Mouse (Mus musculus): Measurements from ENCODE around the gene Lrrc8a.

The Lrrc8a gene

DNA sequence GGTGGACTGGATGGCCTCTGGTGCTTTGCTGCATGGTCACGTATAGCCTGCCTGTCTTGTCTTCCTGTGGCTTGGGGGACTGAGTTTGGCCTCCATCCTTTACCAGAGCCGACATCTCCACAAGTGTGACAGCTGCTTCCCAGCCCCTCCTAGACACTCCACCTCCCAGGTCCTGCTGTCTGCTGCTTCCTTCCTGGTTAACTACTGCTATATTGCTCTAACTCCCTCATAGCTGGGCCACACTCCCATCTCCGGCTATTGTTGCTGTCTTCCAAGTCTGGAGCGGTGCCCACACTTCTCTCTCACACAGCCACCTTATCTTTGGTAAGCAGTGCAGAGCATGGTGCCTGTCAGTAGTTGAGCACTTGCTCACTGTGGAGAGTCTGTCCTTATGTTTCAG is 2.3 kb downstream of the Lrrc8a start:
- DNase-seq (ENCODE audit: low read depth, low spot score), result no peak

GRCm38 (mm10) chr2:30240267-30240666 is 2.8 kb downstream of the Lrrc8a start, which contains the start of gene Gm28035:
Gm28035 (plus strand) TSS chr2:30240567.
- no peak for DNase-seq (ENCODE audit: low read depth, low spot score)

DNA sequence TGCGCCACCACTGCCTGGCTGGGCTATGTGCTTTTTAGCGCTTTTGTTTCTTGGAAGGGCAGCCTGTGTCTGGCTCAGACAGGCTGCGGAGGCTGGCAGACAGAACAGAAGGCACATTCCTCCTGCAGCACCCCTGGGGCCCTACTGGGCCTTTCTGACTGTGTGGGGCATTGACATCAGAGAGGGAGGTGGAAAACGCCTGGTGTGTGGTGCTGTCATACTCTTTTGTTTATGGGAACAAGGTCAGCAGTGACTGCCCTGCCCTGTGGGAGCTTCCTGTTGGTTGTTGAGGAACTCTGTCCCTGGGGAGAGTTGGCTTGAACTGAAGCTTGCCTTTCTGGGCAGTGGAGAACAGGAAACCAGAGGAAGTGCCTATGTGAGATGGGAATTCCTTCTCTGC is 5.0 kb downstream of the Lrrc8a start:
- no peak for DNase-seq (ENCODE audit: low read depth, low spot score)

- no peak for DNase-seq (ENCODE audit: low read depth, low spot score)
These were observed 5.9 kb downstream of the Lrrc8a start for GRCm38 (mm10) chr2:30243391-30243790.

- DNase-seq (ENCODE audit: low read depth, low spot score), result no peak
These were observed 7.2 kb downstream of the Lrrc8a start for GRCm38 (mm10) chr2:30244595-30245178.

DNA sequence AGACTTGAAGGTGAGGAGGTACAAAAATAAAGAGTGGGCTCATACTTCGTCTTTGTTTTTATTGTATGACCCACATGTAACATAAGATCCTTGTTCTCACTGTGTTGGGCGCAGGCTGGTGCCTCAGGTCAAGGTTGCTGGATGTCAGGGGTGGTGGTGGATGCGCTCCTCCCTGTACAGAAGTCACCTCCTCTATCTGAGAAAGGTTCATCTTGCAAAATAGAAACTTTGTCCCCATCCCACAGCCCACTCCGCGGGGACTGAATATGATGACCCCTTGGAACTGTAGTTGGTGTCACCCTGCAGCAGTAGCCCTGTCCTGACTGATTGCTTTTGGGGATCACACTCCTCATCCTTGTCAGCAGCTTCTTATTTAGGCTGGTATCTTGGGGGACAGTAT is 9.5 kb downstream of the Lrrc8a start:
- DNase-seq (ENCODE audit: low read depth, low spot score), result no peak

DNA sequence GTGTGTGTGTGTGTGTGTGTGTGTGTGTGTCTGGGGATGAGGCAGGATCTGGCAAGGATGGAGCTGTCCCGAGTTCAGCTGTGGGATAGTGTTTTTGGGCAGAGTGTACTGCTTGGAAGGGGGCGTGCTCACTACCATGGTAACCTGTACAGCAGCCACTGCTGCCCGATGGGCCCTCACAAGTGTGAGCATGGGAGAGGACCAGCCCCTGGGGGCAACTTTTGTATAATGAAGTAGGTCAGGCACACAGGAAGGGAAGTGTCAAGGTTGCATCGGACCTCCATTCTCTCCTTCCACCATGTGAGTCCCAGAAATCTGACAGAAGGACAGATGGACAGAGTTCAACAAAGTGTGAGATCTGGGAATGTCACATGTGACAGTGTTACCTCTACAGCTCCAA is 10.2 kb downstream of the Lrrc8a start:
- DNase-seq (ENCODE audit: low read depth, low spot score), result no peak

DNA sequence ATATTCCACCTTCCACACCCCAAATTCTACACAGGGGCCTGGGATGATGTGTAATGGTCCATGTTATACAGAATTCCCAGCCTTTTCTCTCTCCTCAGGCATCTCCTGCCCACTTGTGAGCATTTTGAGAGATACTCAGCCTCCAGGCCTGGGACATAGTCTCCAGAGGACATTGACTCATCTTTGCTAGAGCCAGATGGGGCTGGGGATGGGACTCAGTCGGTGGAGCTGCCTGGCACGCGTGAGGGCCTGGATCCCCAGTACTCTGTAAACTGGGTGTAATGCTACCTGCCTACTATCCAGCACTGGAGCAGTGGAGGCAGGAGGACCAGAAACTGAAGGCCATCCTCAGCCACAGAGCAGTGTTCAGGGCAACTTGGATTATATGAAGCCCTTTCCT is 11.7 kb downstream of the Lrrc8a start:
- no peak for DNase-seq (ENCODE audit: low read depth, low spot score)

DNA sequence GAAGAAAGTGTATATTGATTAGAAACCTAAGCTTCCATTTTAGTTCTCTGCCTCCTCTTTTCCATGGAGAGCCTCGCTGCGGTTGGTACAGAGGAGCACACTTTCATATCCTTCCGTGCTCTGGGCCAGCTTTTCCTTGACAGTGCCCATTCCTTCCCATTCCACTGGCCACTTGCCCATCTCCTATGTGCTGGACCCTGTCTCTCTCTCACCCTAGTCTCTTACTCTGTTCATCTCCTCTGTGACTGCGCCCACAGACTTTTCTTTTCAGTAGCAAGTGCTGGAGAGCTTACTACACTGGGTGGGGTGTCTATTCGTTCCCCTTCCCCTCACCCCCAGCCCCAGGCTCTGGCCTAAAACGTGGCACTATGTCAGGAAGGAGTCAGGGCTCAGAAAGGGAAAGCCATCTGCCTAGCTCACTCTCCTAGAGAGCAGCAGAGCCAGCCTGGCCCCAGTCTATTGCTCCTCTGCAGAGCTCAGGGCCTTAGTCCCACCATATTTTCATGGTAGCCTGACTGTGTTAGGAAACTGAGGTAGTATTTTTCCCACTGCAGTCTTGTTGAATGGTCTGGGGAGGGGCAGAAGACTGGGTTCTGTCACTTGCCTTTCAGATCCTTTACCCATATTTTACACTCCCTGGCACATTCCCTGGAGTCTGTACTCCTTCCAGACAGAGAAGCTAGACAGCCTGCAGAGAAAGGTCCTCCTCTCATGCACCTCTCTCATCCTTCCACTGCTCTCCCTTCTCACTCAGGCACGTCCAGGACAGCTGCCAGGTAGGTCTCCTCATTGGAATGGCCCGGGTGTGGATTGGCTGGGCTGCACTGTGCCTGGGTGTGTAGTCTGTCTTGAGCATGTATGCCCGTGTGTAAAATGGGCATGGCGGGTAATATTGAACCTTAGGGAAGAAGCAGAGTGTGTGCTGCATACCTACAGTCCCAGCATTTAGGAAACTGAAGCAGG is 12.9 kb downstream of the Lrrc8a start:
- no peak for DNase-seq (ENCODE audit: low read depth, low spot score)

GRCm38 (mm10) chr2:30251417-30252104 is 14.0 kb downstream of the Lrrc8a start:
- no peak for DNase-seq (ENCODE audit: low read depth, low spot score)

- no peak for DNase-seq (ENCODE audit: low read depth, low spot score)
These were observed 15.0 kb downstream of the Lrrc8a start for GRCm38 (mm10) chr2:30252521-30252920.

DNA sequence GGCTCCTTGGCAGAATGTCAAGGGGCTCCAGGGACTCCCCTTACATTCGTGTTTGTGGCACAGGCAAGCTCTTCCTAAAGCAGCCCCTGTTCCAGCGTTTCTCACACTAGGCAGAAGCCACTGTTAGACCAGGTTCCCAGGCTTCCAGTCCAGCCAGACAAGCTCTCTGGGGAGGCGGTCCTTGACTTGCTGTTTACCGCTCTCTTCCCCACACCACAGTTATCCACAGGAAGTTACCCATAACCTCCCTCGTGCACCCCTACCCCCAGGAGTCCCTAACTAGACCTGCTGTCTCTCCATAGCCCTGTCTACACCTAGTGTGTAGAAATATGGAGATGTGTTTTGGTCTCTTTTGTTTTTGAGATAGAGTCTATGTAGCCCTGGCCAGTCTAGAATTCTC is 16.3 kb downstream of the Lrrc8a start:
- no peak for DNase-seq (ENCODE audit: low read depth, low spot score)

DNA sequence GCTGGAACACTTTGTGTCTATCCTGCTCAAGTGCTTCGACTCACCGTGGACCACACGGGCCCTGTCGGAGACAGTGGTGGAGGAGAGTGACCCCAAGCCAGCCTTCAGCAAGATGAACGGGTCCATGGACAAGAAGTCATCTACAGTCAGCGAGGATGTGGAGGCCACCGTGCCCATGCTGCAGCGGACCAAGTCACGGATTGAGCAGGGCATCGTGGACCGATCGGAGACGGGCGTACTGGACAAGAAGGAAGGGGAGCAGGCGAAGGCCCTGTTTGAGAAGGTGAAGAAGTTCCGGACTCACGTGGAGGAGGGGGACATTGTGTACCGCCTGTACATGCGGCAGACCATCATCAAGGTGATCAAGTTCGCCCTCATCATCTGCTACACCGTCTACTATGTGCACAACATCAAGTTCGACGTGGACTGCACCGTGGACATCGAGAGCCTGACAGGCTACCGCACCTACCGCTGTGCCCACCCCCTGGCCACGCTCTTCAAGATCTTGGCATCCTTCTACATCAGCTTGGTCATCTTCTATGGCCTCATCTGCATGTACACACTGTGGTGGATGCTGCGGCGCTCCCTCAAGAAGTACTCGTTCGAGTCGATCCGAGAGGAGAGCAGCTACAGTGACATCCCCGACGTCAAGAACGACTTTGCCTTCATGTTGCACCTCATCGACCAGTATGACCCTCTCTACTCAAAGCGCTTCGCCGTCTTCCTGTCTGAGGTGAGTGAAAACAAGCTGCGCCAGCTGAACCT is 18.3 kb downstream of the Lrrc8a start:
- no peak for DNase-seq (ENCODE audit: low read depth, low spot score)

DNA sequence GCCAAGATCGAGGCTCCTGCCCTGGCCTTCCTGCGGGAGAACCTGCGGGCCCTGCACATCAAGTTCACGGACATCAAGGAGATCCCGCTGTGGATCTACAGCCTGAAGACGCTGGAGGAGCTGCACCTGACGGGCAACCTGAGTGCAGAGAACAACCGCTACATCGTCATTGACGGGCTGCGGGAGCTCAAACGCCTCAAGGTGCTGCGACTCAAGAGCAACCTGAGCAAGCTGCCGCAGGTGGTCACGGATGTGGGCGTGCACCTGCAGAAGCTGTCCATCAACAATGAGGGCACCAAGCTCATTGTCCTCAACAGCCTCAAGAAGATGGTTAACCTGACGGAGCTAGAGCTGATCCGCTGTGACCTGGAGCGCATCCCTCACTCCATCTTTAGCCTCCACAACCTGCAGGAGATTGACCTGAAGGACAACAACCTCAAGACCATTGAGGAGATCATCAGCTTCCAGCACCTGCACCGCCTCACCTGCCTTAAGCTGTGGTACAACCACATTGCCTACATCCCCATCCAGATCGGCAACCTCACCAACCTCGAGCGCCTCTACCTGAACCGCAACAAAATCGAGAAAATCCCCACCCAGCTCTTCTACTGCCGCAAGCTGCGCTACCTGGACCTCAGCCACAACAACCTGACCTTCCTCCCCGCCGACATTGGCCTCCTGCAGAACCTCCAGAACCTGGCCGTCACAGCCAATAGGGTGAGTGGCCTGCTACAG is 19.3 kb downstream of the Lrrc8a start:
- no peak for DNase-seq (ENCODE audit: low read depth, low spot score)

GRCm38 (mm10) chr2:30257699-30258460 is 20.4 kb downstream of the Lrrc8a start:
- no peak for DNase-seq (ENCODE audit: low read depth, low spot score)

- no peak for DNase-seq (ENCODE audit: low read depth, low spot score)
These were observed 21.1 kb downstream of the Lrrc8a start for GRCm38 (mm10) chr2:30258600-30258999.

DNA sequence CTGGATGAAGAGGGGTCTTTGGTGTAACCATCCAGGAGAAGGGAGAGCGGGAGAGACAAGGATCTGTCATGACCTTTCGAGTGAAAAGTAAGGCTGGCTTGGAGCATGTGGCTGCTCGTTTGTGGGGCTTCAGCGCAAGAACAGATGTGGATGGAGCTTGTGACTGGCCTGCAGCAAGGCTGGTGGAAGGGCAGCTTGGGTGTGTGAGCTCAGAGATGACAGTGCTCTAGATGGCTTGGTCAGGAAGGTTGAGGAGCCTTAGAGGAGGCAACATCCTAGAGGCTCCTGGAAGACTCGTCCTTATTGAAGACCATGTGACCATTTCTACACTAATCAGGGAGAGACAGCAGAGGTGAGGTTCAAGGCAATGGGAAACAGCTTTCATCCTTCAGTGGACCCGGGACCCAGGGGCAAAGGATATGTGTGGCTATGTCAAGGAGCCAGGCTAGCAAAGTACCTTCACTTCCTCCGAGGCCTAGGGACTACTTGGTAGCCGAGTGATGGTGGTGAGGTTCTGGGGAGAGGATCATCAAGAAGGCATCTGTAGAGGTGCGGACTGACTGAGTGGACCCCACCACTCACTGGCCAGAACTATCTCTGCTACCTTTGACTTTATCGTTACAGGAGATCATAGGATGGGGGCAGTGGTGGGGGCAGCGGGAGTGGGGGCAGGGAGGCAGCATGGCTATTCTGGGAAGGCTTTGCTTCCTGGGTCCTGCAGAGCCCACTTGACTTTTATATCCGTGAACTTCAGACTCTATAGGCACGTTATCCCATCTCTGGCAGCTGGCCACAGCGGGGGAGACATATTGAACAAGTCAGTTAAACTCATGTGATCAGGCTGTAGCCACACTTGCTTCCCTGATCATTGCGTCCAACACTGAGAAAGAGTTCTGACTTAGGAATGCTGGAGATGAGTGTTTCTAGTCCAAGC is 21.9 kb downstream of the Lrrc8a start:
- DNase-seq (ENCODE audit: low read depth, low spot score), result no peak

DNA sequence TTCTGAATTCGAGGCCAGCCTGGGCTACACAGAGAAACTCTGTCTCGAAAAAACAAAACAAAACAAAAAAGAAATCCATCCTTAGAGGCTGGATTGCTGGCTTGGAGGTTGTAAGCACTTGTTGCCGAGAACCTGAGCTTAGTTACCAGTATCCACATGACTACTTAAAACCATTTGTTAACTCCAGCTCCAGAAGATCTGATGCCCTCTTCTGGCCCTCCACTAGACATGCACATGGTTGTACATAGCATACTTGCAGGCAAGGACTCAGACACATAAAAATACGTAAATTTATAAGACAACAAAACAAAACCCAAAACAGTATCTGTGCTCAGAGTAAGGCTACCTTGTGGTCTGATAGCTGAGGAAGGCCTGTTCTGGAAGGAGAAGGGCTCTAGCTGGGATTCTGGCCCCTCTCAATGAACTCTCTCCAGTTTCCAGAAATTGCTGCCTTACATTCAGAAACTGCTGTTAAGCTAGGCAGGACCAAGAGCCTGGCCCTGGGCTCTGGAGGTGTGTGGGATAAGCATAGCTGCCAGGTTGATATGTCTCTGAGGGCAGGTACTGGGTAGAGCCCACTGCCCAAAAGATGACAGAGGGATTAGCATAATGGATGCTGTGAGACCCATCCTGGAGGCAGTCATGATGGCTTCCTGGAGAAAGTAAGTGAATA is 23.7 kb downstream of the Lrrc8a start:
- DNase-seq (ENCODE audit: low read depth, low spot score), result no peak
